Mouse (Mus musculus): ENCODE data around the gene Teddm1b. TPM values are rescaled to one million over a fixed set of nuclear protein-coding genes. Genes with fewer than 3 reads are reported as not detected.

The Teddm1b gene
- polyA plus RNA-seq, 1 experiment from 2014 or later = 0.18 TPM

- no peaks in the 10 kb centered on the region; the same call in 1 of the 2 replicates for H3K4me1 ChIP-seq (replicated peaks)
- peaks cover 32% of the 10 kb centered on the region for H3K36me3 ChIP-seq
- no peaks in the 10 kb centered on the region for H3K27me3 ChIP-seq (replicated peaks)
- H3K27ac ChIP-seq = no peak overlapping the region
- H3K9me3 ChIP-seq = no peaks in the 10 kb centered on the region
- H3K4me2 ChIP-seq (replicated peaks) = no peak overlapping the region
- H3K4me3 ChIP-seq (replicated peaks) = no peak overlapping the region
- ATAC-seq = no peak
- H3K9ac ChIP-seq = no peak overlapping the region
- WGBS = 87% methylated on average over 6 of the region's 6 CpGs
Measured at GRCm38 (mm10) chr1:153908208-153908607, 34.1 kb downstream of the Teddm1b start.

GRCm38 (mm10) chr1:153908741-153909140, 34.6 kb downstream of the Teddm1b start:
- Histone ChIP-seq H3K9ac (no peak overlapping the region), H3K27me3 (replicated peaks) (no peaks in the 10 kb centered on the region), H3K27ac (no peak overlapping the region), H3K36me3 (peaks cover 32% of the 10 kb centered on the region), H3K9me3 (no peaks in the 10 kb centered on the region), H3K4me3 (replicated peaks) (no peak overlapping the region), H3K4me1 (replicated peaks) (no peaks in the 10 kb centered on the region; the same call in 1 of the 2 replicates), H3K4me2 (replicated peaks) (no peak overlapping the region)
- no peak for ATAC-seq
- 84% methylated on average over 4 of the region's 4 CpGs for WGBS

- H3K9ac ChIP-seq = no peak overlapping the region
- H3K4me3 ChIP-seq (replicated peaks) = no peak overlapping the region
- H3K4me1 ChIP-seq (replicated peaks) = no peaks in the 10 kb centered on the region
- H3K9me3 ChIP-seq = no peaks in the 10 kb centered on the region
- no peak overlapping the region for H3K4me2 ChIP-seq (replicated peaks)
- 77% methylated on average over 10 of the region's 10 CpGs for WGBS
- peaks cover 26% of the 10 kb centered on the region; the same call in 1 of the 2 replicates for H3K36me3 ChIP-seq
- H3K27ac ChIP-seq = no peak overlapping the region
- no peaks in the 10 kb centered on the region for H3K27me3 ChIP-seq (replicated peaks)
- ATAC-seq = no peak
Measured at GRCm38 (mm10) chr1:153909213-153909962, 35.2 kb downstream of the Teddm1b start.

GRCm38 (mm10) chr1:153909963-153910291, 35.8 kb downstream of the Teddm1b start:
- 85% methylated on average over 9 of the region's 9 CpGs for WGBS
- Histone ChIP-seq H3K4me3 (replicated peaks) (no peak overlapping the region), H3K4me1 (replicated peaks) (no peaks in the 10 kb centered on the region), H3K9me3 (no peaks in the 10 kb centered on the region), H3K36me3 (peaks cover 24% of the 10 kb centered on the region; the same call in 1 of the 2 replicates), H3K27ac (no peak overlapping the region), H3K27me3 (replicated peaks) (no peaks in the 10 kb centered on the region), H3K9ac (no peak overlapping the region), H3K4me2 (replicated peaks) (no peak overlapping the region)
- ATAC-seq = no peak

DNA sequence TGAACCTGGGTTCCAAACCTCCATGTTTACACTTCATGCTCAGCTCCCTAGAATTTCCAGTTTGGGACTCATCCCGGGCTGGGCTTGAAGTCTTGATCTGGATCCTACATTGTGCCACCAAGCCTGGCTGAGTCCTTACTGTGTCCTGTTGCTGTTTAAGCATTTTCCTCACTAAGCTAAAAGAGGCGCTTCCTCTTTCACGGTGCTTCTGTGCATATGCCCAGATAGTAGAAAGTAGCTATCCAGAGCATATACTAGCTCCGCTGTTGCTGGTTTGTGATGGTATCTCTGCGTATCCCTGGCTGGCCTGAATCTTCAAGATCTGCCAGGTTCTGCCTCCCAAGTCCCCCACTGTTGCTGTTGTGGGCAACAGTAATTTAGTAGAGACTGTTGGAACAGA, 36.3 kb downstream of the Teddm1b start:
- 80% methylated on average over 5 of the region's 5 CpGs for WGBS

DNA sequence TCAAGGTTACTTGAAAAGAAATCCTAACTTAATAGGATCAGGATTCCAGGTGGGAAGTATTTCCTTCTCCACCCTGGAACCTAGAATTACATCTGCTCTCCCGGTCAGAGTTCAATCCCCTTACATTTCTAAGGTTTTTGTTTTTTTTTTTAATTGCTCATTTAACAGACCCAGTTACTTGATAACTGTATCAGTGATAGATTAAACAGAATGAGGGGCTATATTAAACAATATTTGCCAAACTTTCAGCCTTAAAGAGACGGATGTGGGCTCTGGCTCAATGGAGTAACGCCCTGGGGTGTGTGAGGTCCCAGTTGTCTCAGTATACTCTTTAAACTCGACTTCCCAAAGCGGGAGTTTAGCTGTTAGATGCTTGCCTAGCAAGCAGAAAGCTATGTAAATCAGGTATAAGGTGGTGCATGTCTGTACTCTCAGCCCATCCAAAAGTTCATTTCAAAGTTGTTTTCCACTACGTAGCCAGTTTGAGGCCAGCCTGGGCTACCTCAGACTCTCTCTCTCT, 37.2 kb downstream of the Teddm1b start:
- Histone ChIP-seq H3K4me1 (replicated peaks) (no peaks in the 10 kb centered on the region), H3K27me3 (replicated peaks) (no peaks in the 10 kb centered on the region), H3K4me2 (replicated peaks) (no peak overlapping the region), H3K9ac (no peak overlapping the region), H3K36me3 (peaks cover 14% of the 10 kb centered on the region; the same call in 1 of the 2 replicates), H3K27ac (no peak overlapping the region), H3K4me3 (replicated peaks) (no peak overlapping the region), H3K9me3 (no peaks in the 10 kb centered on the region)
- ATAC-seq = no peak
- WGBS = 69% methylated on average over 6 of the region's 6 CpGs

More for the DNA sequence above, 36.3 kb downstream of the Teddm1b start:
- Histone ChIP-seq H3K36me3 (peaks cover 19% of the 10 kb centered on the region; the same call in 1 of the 2 replicates), H3K27ac (no peak overlapping the region), H3K9me3 (no peaks in the 10 kb centered on the region), H3K4me1 (replicated peaks) (no peaks in the 10 kb centered on the region), H3K9ac (no peak overlapping the region), H3K27me3 (replicated peaks) (no peaks in the 10 kb centered on the region), H3K4me3 (replicated peaks) (no peak overlapping the region), H3K4me2 (replicated peaks) (no peak overlapping the region)
- ATAC-seq = no peak

DNA sequence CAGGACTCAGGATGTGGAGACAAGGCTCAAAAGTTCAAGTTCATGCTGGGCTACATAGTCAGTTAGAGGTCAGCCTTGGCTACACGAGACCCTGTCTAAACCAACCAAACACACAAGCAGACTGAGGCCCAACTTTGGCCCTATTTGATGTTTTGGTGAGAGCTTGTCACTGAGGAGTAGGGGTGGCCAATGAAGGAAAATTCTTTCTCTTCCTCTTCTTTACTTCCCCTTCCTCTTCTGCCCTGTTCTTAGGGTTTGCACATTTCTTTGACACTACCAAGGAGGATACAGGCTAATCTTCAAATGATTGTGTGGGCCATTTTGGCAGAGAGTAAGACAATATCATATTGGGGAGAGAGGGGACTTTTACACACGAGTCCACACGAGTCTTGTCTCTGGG, 39.7 kb downstream of the Teddm1b start:
- WGBS = 84% methylated on average over 3 of the region's 3 CpGs
- Histone ChIP-seq H3K4me1 (replicated peaks) (no peaks in the 10 kb centered on the region), H3K4me2 (replicated peaks) (no peak overlapping the region), H3K27ac (no peak overlapping the region), H3K36me3 (no peaks in the 10 kb centered on the region), H3K27me3 (replicated peaks) (no peaks in the 10 kb centered on the region), H3K9ac (no peak overlapping the region), H3K9me3 (no peaks in the 10 kb centered on the region), H3K4me3 (replicated peaks) (no peak overlapping the region)
- no peak for ATAC-seq

DNA sequence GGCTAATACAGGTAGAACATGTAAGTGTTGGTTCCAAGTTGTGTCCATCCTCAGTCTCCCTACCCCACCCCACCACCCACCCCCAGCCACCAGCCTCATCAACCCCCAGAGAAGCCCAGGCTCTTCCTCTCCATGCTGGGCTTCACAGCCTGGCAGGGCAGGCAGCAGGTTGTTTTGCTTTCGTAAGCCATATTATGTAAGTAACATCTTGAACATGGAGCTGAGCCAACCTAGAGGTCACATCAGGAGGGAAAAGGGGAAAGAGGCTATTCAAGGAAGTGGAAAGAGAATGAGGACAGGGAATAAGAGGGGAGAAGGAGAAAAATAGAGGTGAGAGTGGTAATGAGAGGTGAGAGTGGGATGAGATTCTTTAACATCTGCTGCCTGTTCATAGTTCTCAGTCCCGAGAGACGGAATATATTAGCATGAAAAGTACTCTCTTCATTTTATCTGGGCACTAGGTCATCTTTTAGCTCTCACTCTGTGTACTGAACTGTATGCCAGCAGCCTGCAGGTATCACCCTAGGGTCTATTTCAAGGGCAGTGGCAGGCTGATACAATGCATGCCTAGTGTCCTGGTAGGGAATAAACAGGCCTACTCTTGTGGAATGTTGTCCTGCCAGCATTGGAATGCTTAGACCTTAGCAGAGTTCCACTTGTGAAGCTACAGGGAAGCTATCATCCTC, 44.5 kb downstream of the Teddm1b start:
- no peak overlapping the region for H3K9ac ChIP-seq
- H3K4me3 ChIP-seq (replicated peaks) = no peak overlapping the region
- no peaks in the 10 kb centered on the region for H3K27me3 ChIP-seq (replicated peaks)
- H3K9me3 ChIP-seq = no peaks in the 10 kb centered on the region
- H3K27ac ChIP-seq = no peak overlapping the region
- no peaks in the 10 kb centered on the region for H3K36me3 ChIP-seq
- WGBS = 80% methylated on average over 3 of the region's 3 CpGs
- no peaks in the 10 kb centered on the region for H3K4me1 ChIP-seq (replicated peaks)
- H3K4me2 ChIP-seq (replicated peaks) = no peak overlapping the region
- ATAC-seq = no peak

DNA sequence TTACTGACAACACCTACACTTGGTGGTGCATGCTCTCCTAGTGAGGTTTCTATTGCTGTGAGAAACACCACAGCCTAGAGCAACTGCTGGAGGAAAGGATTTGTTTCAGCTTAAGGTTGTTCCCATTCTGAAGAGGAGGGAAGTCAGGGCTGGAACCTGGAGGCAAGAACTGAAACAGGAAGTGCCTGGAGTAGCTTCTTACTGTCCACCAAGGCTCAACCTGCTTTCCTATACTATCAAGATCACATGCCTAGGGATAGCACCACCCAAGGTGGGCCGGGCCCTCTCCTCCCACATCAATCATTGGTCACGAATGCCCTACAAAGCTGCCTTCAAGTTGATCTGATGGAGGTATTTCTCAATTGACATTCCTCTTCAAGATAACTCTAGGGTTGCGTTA, 47.5 kb downstream of the Teddm1b start:
- no peaks in the 10 kb centered on the region for H3K4me1 ChIP-seq (replicated peaks)
- H3K27me3 ChIP-seq (replicated peaks) = no peaks in the 10 kb centered on the region
- H3K9me3 ChIP-seq = no peaks in the 10 kb centered on the region
- WGBS = 92% methylated on average over 3 of the region's 3 CpGs
- no peak overlapping the region for H3K4me2 ChIP-seq (replicated peaks)
- no peaks in the 10 kb centered on the region for H3K36me3 ChIP-seq
- no peak overlapping the region for H3K9ac ChIP-seq
- H3K27ac ChIP-seq = no peak overlapping the region
- no peak for ATAC-seq
- H3K4me3 ChIP-seq (replicated peaks) = no peak overlapping the region

DNA sequence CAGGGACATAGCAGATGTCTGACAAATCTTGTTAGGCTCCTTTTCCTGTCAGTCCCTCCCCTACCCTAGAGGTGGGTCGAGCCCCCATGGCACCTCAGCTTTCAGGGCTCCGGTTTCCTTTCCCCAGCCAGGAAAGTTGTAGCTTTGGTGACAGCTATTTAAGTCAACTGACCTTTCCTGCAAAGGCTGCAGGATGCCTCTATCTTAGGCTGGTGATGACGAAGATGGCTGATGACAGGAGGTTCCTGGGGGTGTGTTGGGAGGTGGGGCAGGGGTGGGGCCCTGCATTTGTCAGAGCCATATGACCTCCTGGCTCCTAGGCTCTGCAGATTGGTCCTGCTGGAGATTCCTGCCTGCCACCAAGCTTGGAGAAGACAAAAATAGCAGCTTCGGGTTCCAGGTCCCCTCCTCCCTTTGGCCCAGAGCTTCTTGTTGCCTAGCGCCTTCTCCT, 48.5 kb downstream of the Teddm1b start:
- no peaks in the 10 kb centered on the region for H3K4me1 ChIP-seq (replicated peaks)
- H3K9ac ChIP-seq = no peak overlapping the region
- H3K27ac ChIP-seq = no peak overlapping the region
- H3K4me3 ChIP-seq (replicated peaks) = no peak overlapping the region
- H3K36me3 ChIP-seq = no peaks in the 10 kb centered on the region
- no peak; the same call in 1 of the 2 replicates for ATAC-seq
- H3K27me3 ChIP-seq (replicated peaks) = no peaks in the 10 kb centered on the region
- WGBS = 41% methylated on average over 5 of the region's 5 CpGs
- no peak overlapping the region for H3K4me2 ChIP-seq (replicated peaks)
- no peaks in the 10 kb centered on the region for H3K9me3 ChIP-seq

DNA sequence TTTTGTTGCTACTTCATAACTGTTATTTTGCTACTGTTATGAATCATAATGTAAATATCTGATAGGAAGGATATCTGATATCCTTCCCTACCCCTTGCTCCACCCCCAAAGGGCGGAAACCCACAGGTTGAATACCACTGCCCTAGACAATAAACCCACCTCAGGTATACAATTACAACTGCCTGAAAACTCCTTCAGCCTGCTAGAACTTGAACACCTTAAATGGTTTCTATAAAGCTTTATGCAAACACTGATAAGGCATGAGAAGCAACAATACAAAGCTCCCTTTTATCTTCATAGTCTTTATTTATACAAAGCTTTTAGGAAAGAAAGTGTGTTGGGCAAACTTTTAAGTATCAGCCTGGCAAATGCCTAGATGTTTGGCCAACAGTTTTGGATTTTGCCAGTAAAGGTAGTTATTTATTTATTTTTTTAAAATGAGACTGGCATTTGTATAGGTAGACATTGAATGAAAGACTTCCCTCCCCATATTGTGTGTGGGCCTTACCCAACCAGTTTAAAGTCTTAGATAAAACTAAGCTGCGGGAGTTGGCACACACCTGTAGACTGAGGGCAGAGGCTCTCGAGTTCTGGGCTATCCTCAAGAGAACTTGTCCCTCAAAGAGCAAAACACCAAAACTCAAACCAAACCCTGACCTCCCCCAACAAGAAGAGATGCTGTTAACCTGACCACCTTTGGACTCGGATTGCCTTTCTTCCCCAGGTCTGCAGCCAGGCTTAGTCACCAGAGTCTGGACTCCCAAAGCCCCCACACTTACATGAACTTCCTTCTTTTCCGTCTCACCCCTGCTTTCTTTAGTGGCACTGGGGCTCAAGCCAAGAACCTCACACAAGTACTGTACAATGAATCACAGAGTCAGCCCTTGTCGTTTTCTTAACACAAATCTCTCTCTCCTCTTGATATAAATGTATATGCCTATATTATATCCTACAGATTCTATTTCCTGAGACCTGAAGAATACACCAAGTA, 50.5 kb downstream of the Teddm1b start:
- no peaks in the 10 kb centered on the region for H3K27me3 ChIP-seq (replicated peaks)
- no peak overlapping the region for H3K27ac ChIP-seq
- no peak overlapping the region for H3K9ac ChIP-seq
- no peaks in the 10 kb centered on the region for H3K36me3 ChIP-seq
- H3K4me1 ChIP-seq (replicated peaks) = no peaks in the 10 kb centered on the region
- 67% methylated on average over 6 of the region's 6 CpGs for WGBS
- no peak overlapping the region for H3K4me3 ChIP-seq (replicated peaks)
- peak; percentile 75 for ATAC-seq
- H3K9me3 ChIP-seq = no peaks in the 10 kb centered on the region
- H3K4me2 ChIP-seq (replicated peaks) = no peak overlapping the region

All from intestine, embryonic 15.5 days (tissue).